Mouse (Mus musculus): Measurements from ENCODE around the gene Cldn34b4. TPM values are rescaled to one million over a fixed set of nuclear protein-coding genes. Genes with fewer than 3 reads are reported as not detected.

The Cldn34b4 gene
- not detected in 2 replicates for polyA plus RNA-seq (2015; fragmentation: Nextera tagmentation; extraction: Ambion mirVana)

DNA sequence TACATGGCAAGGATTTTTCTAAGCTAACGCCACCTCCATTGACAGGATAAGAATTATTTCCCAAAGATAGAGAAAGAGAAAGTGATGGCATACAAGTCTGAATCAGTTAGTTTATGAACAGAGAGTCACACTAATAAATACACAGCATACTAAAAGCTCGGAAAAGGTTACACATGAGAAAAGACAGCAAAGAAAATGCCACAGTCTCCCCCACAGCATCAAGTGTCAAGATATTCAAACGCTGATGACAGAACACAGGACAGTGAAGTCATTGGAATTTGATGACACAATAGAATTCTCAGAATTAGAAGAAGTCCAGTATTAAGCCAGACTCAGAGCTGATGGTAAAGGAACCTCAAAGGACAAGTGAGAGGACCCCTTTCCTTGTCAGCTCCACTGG lies at the start of gene Cldn34b4:
Gene Cldn34b4 (plus strand): TSS at position 301 of the 400 bp plus-strand sequence.

Other genes starting within 250 kb of the Cldn34b4 start
- not detected in 2 replicates for gene Cldn34b3, start 129.0 kb upstream of the Cldn34b4 start, polyA plus RNA-seq (2015; fragmentation: Nextera tagmentation; extraction: Ambion mirVana)
- gene Cldn34d, start 209.6 kb downstream of the Cldn34b4 start, polyA plus RNA-seq (2015; fragmentation: Nextera tagmentation; extraction: Ambion mirVana): not detected in 2 replicates